Mouse (Mus musculus): ENCODE measurements around the gene Gm20388. TPM values are rescaled to one million over a fixed set of nuclear protein-coding genes. Genes with fewer than 3 reads are reported as not detected.
A peak's percentile ranks its signal among the peaks of the same experiment; 100 is the strongest.

The Gm20388 gene
- total and polyA plus RNA-seq, 2 experiments from 2014 or later: 17.3 TPM; not detected in 1

- no peak overlapping the region for H3K4me3 ChIP-seq (ENCODE audit: low read depth, low read length)
- TF ChIP-seq CTCF (IDR thresholded peaks at IDR 0.05; ENCODE audit: low read depth) (no peak), EP300 (IDR thresholded peaks at IDR 0.05; ENCODE audit: low read depth) (no peak)
- 0 out of 2 replicates have a peak, but pooled peaks cover 9% of the 10 kb centered on the region for H3K27me3 ChIP-seq (ENCODE audit: control insufficient read depth, insufficient read depth, low read length)
- no peaks in the 10 kb centered on the region for H3K9me3 ChIP-seq (replicated peaks; ENCODE audit: control insufficient read depth, low read length)
- no peak for ATAC-seq (ENCODE audit: insufficient read depth, low read depth)
- H3K9ac ChIP-seq (replicated peaks; ENCODE audit: low read depth, low read length): no peak overlapping the region
- no peak overlapping the region for H3K4me2 ChIP-seq (ENCODE audit: low read depth, low read length)
- no peaks in the 10 kb centered on the region for H3K36me3 ChIP-seq (replicated peaks; ENCODE audit: control insufficient read depth, insufficient read depth, low read length)
- no peak overlapping the region for H3K27ac ChIP-seq (ENCODE audit: low read depth)
- no peaks in the 10 kb centered on the region for H3K4me1 ChIP-seq (ENCODE audit: control insufficient read depth, insufficient read depth)
- 76% methylated on average over 6 of the region's 6 CpGs for WGBS
- DNase-seq (ENCODE audit: low spot score): no peak
Measured at GRCm38 (mm10) chr8:122227345-122227744, 2316.7 kb downstream of the Gm20388 start.

GRCm38 (mm10) chr8:122228792-122229575 is 2318.3 kb downstream of the Gm20388 start:
- DNase-seq (ENCODE audit: low spot score) (no peak), ATAC-seq (ENCODE audit: insufficient read depth, low read depth) (no peak)
- Histone ChIP-seq H3K4me3 (ENCODE audit: low read depth, low read length) (no peak overlapping the region), H3K4me1 (ENCODE audit: control insufficient read depth, insufficient read depth) (peaks cover 12% of the 10 kb centered on the region), H3K27me3 (ENCODE audit: control insufficient read depth, insufficient read depth, low read length) (0 out of 2 replicates have a peak, but pooled peaks cover 9% of the 10 kb centered on the region), H3K36me3 (replicated peaks; ENCODE audit: control insufficient read depth, insufficient read depth, low read length) (no peaks in the 10 kb centered on the region), H3K9ac (replicated peaks; ENCODE audit: low read depth, low read length) (no peak overlapping the region), H3K27ac (ENCODE audit: low read depth) (no peak overlapping the region), H3K4me2 (ENCODE audit: low read depth, low read length) (no peak overlapping the region), H3K9me3 (replicated peaks; ENCODE audit: control insufficient read depth, low read length) (no peaks in the 10 kb centered on the region)
- WGBS: 87% methylated on average over 11 of the region's 11 CpGs
- no peak for TF ChIP-seq EP300 (IDR thresholded peaks at IDR 0.05; ENCODE audit: low read depth)
- TF ChIP-seq CTCF (IDR thresholded peaks at IDR 0.05; ENCODE audit: low read depth): no peak

- Histone ChIP-seq H3K27ac (ENCODE audit: low read depth) (peak overlapping the region; percentile 58), H3K9me3 (replicated peaks; ENCODE audit: control insufficient read depth, low read length) (no peaks in the 10 kb centered on the region), H3K4me3 (ENCODE audit: low read depth, low read length) (peak overlapping the region; percentile 52), H3K36me3 (replicated peaks; ENCODE audit: control insufficient read depth, insufficient read depth, low read length) (no peaks in the 10 kb centered on the region), H3K4me1 (ENCODE audit: control insufficient read depth, insufficient read depth) (peaks cover 21% of the 10 kb centered on the region), H3K4me2 (ENCODE audit: low read depth, low read length) (peak overlapping the region; percentile 84), H3K9ac (replicated peaks; ENCODE audit: low read depth, low read length) (peak overlapping the region; percentile 55), H3K27me3 (ENCODE audit: control insufficient read depth, insufficient read depth, low read length) (0 out of 2 replicates have a peak, but pooled peaks cover 9% of the 10 kb centered on the region)
- peak; percentile 42 for ATAC-seq (ENCODE audit: insufficient read depth, low read depth)
- DNase-seq (ENCODE audit: low spot score): peak; percentile 62
- TF ChIP-seq EP300 (IDR thresholded peaks at IDR 0.05; ENCODE audit: low read depth) (no peak), CTCF (IDR thresholded peaks at IDR 0.05; ENCODE audit: low read depth) (no peak)
- 2% methylated on average over 52 of the region's 98 CpGs for WGBS
Measured at GRCm38 (mm10) chr8:122229819-122230711, 2319.4 kb downstream of the Gm20388 start.

GRCm38 (mm10) chr8:122230712-122231337 is 2320.2 kb downstream of the Gm20388 start:
- H3K4me1 ChIP-seq (ENCODE audit: control insufficient read depth, insufficient read depth): peaks cover 21% of the 10 kb centered on the region
- TF ChIP-seq EP300 (IDR thresholded peaks at IDR 0.05; ENCODE audit: low read depth) (no peak), CTCF (IDR thresholded peaks at IDR 0.05; ENCODE audit: low read depth) (peak; percentile 82)
- H3K4me3 ChIP-seq (ENCODE audit: low read depth, low read length): peak overlapping the region; percentile 52
- H3K27me3 ChIP-seq (ENCODE audit: control insufficient read depth, insufficient read depth, low read length): 0 out of 2 replicates have a peak, but pooled peaks cover 9% of the 10 kb centered on the region
- ATAC-seq (ENCODE audit: insufficient read depth, low read depth) (peak; percentile 45), DNase-seq (ENCODE audit: low spot score) (peak; percentile 67)
- 0 out of 2 replicates have a peak overlapping the region, but pooled peaks have one; percentile 11 for H3K27ac ChIP-seq (ENCODE audit: low read depth)
- peak overlapping the region; percentile 84 for H3K4me2 ChIP-seq (ENCODE audit: low read depth, low read length)
- no peaks in the 10 kb centered on the region for H3K9me3 ChIP-seq (replicated peaks; ENCODE audit: control insufficient read depth, low read length)
- peak overlapping the region; percentile 55 for H3K9ac ChIP-seq (replicated peaks; ENCODE audit: low read depth, low read length)
- no peaks in the 10 kb centered on the region for H3K36me3 ChIP-seq (replicated peaks; ENCODE audit: control insufficient read depth, insufficient read depth, low read length)
- 3% methylated on average over 32 of the region's 32 CpGs for WGBS

GRCm38 (mm10) chr8:122234055-122234454 is 2323.4 kb downstream of the Gm20388 start:
- Histone ChIP-seq H3K9me3 (replicated peaks; ENCODE audit: control insufficient read depth, low read length) (no peaks in the 10 kb centered on the region), H3K27ac (ENCODE audit: low read depth) (peak overlapping the region; percentile 90), H3K4me2 (ENCODE audit: low read depth, low read length) (no peak overlapping the region), H3K36me3 (replicated peaks; ENCODE audit: control insufficient read depth, insufficient read depth, low read length) (no peaks in the 10 kb centered on the region), H3K27me3 (ENCODE audit: control insufficient read depth, insufficient read depth, low read length) (0 out of 2 replicates have a peak, but pooled peaks cover 3% of the 10 kb centered on the region), H3K4me3 (ENCODE audit: low read depth, low read length) (no peak overlapping the region), H3K4me1 (ENCODE audit: control insufficient read depth, insufficient read depth) (peaks cover 44% of the 10 kb centered on the region), H3K9ac (replicated peaks; ENCODE audit: low read depth, low read length) (0 out of 2 replicates have a peak overlapping the region, but pooled peaks have one; percentile 23)
- DNase-seq (ENCODE audit: low spot score) (peak; percentile 77), ATAC-seq (ENCODE audit: insufficient read depth, low read depth) (peak; percentile 81)
- whole genome bisulfite sequencing: 16% methylated on average over 11 of the region's 11 CpGs
- TF ChIP-seq EP300 (IDR thresholded peaks at IDR 0.05; ENCODE audit: low read depth): peak; percentile 82
- peak; percentile 56 for TF ChIP-seq CTCF (IDR thresholded peaks at IDR 0.05; ENCODE audit: low read depth)
